Comparison of ENCODE assay signal across 8 mouse cellular contexts in genomic region chr17:49428239-49428688, GRCm38 (mm10). TPM values are rescaled to one million over a fixed set of nuclear protein-coding genes. Genes with fewer than 3 reads are reported as not detected.
DNase-seq lines count a peak whose midpoint lies in the region; ATAC-seq and TF ChIP-seq lines count a peak whose summit lies in the region.

Mocs1 (plus strand) TSS chr17:49428362.

- peak within 1 kb of the TSS; percentile 91 for H3K9ac ChIP-seq in heart, embryonic 15.5 days
- peak within 1 kb of the TSS; percentile 99 for H3K9ac ChIP-seq in liver, embryonic 14.5 days (replicated peaks)
- peak within 1 kb of the TSS; percentile 89 for H3K9ac ChIP-seq in neural tube, embryonic 11.5 days (ENCODE audit: low read length)
- H3K9ac ChIP-seq in stomach, postnatal 0 days (ENCODE audit: low read length) = peak within 1 kb of the TSS; percentile 88

- H3K9me3 ChIP-seq in forebrain, embryonic 10.5 days = no peaks in the 10 kb centered on the region
- H3K9me3 ChIP-seq in heart, embryonic 15.5 days (replicated peaks) = no peaks in the 10 kb centered on the region
- H3K9me3 ChIP-seq in liver, embryonic 14.5 days (ENCODE audit: control insufficient read depth, low read length) = no peaks in the 10 kb centered on the region
- H3K9me3 ChIP-seq in neural tube, embryonic 11.5 days (ENCODE audit: control insufficient read depth, low read length) = no peaks in the 10 kb centered on the region
- no peaks in the 10 kb centered on the region for H3K9me3 ChIP-seq in stomach, postnatal 0 days (ENCODE audit: control insufficient read depth, low read length)

- peak within 1 kb of the TSS; percentile 86 for H3K4me2 ChIP-seq in heart, embryonic 15.5 days
- peak within 1 kb of the TSS; percentile 83 for H3K4me2 ChIP-seq in liver, embryonic 14.5 days (ENCODE audit: low read depth)
- H3K4me2 ChIP-seq in neural tube, embryonic 11.5 days (ENCODE audit: low read depth) = peak within 1 kb of the TSS; percentile 89
- peak within 1 kb of the TSS; percentile 83 for H3K4me2 ChIP-seq in stomach, postnatal 0 days (replicated peaks; ENCODE audit: low read depth)

- under 1% methylated on average over 28 of the region's 28 CpGs for WGBS in forebrain, embryonic 10.5 days
- WGBS in heart, embryonic 15.5 days = 0% methylated on average over 28 of the region's 28 CpGs
- under 1% methylated on average over 28 of the region's 28 CpGs for WGBS in liver, embryonic 14.5 days (ENCODE audit: insufficient replicate concordance)
- under 1% methylated on average over 28 of the region's 28 CpGs for WGBS in neural tube, embryonic 11.5 days
- under 1% methylated on average over 28 of the region's 28 CpGs for WGBS in stomach, postnatal 0 days

- DNase-seq in c-Kit-negative CD71-positive TER-119-positive erythroid progenitor cells, embryonic 14.5 days (ENCODE audit: low read depth, low spot score) = peak; percentile 84
- peak; percentile 89 for DNase-seq in forebrain, embryonic 10.5 days (ENCODE audit: extremely low spot score, low spot score)
- DNase-seq in kidney, postnatal 25 days = peak; percentile 97
- DNase-seq in liver, embryonic 14.5 days (ENCODE audit: low read depth in 3 of 3, low spot score in 3 of 3) = peak; percentile 88 to 89 (median 89)
- peak; percentile 93 for DNase-seq in neural tube, embryonic 11.5 days (ENCODE audit: low spot score)
- peak; percentile 95 for DNase-seq in stomach, postnatal 0 days (ENCODE audit: low spot score)

- H3K4me1 ChIP-seq in forebrain, embryonic 10.5 days = peaks cover 29% of the 10 kb centered on the region
- H3K4me1 ChIP-seq in heart, embryonic 15.5 days (replicated peaks) = peaks cover 33% of the 10 kb centered on the region
- peaks cover 31 to 37% of the 10 kb centered on the region in 2 experiments for H3K4me1 ChIP-seq in liver, embryonic 14.5 days (replicated peaks; ENCODE audit: control insufficient read depth in 2 of 2, insufficient read depth in 2 of 2, low read length in 1 of 2)
- peaks cover 6% of the 10 kb centered on the region for H3K4me1 ChIP-seq in neural tube, embryonic 11.5 days (ENCODE audit: control insufficient read depth, insufficient read depth, low read length)
- peaks cover 9% of the 10 kb centered on the region; the same call in 1 of the 2 replicates for H3K4me1 ChIP-seq in stomach, postnatal 0 days (replicated peaks; ENCODE audit: control insufficient read depth, insufficient read depth)

- peak within 1 kb of the TSS; percentile 78 for H3K4me3 ChIP-seq in forebrain, embryonic 10.5 days
- H3K4me3 ChIP-seq in heart, embryonic 15.5 days = peak within 1 kb of the TSS; percentile 84
- H3K4me3 ChIP-seq in liver, embryonic 14.5 days (ENCODE audit: insufficient read depth in 1 of 2, low read depth in 2 of 2, low read length in 2 of 2) = peak within 1 kb of the TSS; percentile 95 to 99
- peak within 1 kb of the TSS; percentile 75 for H3K4me3 ChIP-seq in neural tube, embryonic 11.5 days (ENCODE audit: low read depth, low read length)
- H3K4me3 ChIP-seq in stomach, postnatal 0 days (ENCODE audit: low read depth, low read length) = peak within 1 kb of the TSS; percentile 75

- no peak for TF ChIP-seq EP300 in liver, embryonic 14.5 days (IDR thresholded peaks at IDR 0.05; ENCODE audit: low read depth)
- TF ChIP-seq EP300 in stomach, postnatal 0 days (optimal IDR thresholded peaks at IDR 0.05) = no peak

- peak within 1 kb of the TSS; percentile 91 for H3K27ac ChIP-seq in forebrain, embryonic 10.5 days
- peak within 1 kb of the TSS; percentile 78 for H3K27ac ChIP-seq in heart, embryonic 15.5 days
- peak within 1 kb of the TSS; percentile 92 for H3K27ac ChIP-seq in liver, embryonic 14.5 days
- no peak within 1 kb of the TSS for H3K27ac ChIP-seq in neural tube, embryonic 11.5 days (ENCODE audit: low read depth, low read length)
- H3K27ac ChIP-seq in stomach, postnatal 0 days (replicated peaks) = peak within 1 kb of the TSS; percentile 90

- H3K36me3 ChIP-seq in forebrain, embryonic 10.5 days (replicated peaks) = peaks cover 3% of the 10 kb centered on the region
- no peaks in the 10 kb centered on the region for H3K36me3 ChIP-seq in heart, embryonic 15.5 days
- H3K36me3 ChIP-seq in liver, embryonic 14.5 days (replicated peaks; ENCODE audit: control insufficient read depth, insufficient read depth, low read depth) = peaks cover 7% of the 10 kb centered on the region
- H3K36me3 ChIP-seq in neural tube, embryonic 11.5 days (ENCODE audit: control insufficient read depth, insufficient read depth, low read length) = no peaks in the 10 kb centered on the region
- peaks cover 2% of the 10 kb centered on the region; the same call in 1 of the 2 replicates for H3K36me3 ChIP-seq in stomach, postnatal 0 days (ENCODE audit: control insufficient read depth, insufficient read depth, low read length)

- H3K27me3 ChIP-seq in forebrain, embryonic 10.5 days (ENCODE audit: poor library complexity, severe bottlenecking) = no peaks in the 10 kb centered on the region
- no peaks in the 10 kb centered on the region for H3K27me3 ChIP-seq in heart, embryonic 15.5 days
- no peaks in the 10 kb centered on the region for H3K27me3 ChIP-seq in liver, embryonic 14.5 days (ENCODE audit: control insufficient read depth, insufficient read depth, low read length)
- H3K27me3 ChIP-seq in neural tube, embryonic 11.5 days (ENCODE audit: control insufficient read depth, insufficient read depth, low read length) = no peaks in the 10 kb centered on the region
- no peaks in the 10 kb centered on the region for H3K27me3 ChIP-seq in stomach, postnatal 0 days (ENCODE audit: control insufficient read depth, insufficient read depth, low read length)

- ATAC-seq in CD4-positive, CD25-positive, alpha-beta regulatory T cell, adult 4 months = peak; percentile 100
- ATAC-seq in heart, embryonic 15.5 days (replicated peaks; ENCODE audit: insufficient number of reproducible peaks, insufficient read depth, low FRiP score, low read depth) = peak; percentile 98
- peak; percentile 96 for ATAC-seq in liver, embryonic 14.5 days (ENCODE audit: insufficient read depth)
- peak; percentile 99 for ATAC-seq in neural tube, embryonic 11.5 days (ENCODE audit: insufficient read depth, low FRiP score, low TSS enrichment)
- ATAC-seq in stomach, postnatal 0 days (ENCODE audit: low FRiP score, low TSS enrichment) = peak; percentile 97

- TF ChIP-seq CTCF in liver, embryonic 14.5 days (IDR thresholded peaks at IDR 0.05; ENCODE audit: low read depth) = 0 out of 2 replicates have a peak, but pooled peaks have one; percentile 14
- TF ChIP-seq CTCF in stomach, postnatal 0 days (IDR thresholded peaks at IDR 0.05; ENCODE audit: low read depth) = no peak

RNA-seq across cellular contexts. Expression of gene Mocs1, which starts in this region (rescaled TPM):
- 10 to 100 TPM; 12.4 to 13.7 TPM for polyA plus RNA-seq in CD4-positive, CD25-positive, alpha-beta regulatory T cell, adult 4 months (2017; shearing (Covaris generic))
- polyA plus RNA-seq in forebrain, embryonic 10.5 days (2016; fragmentation: Nextera tagmentation; extraction: Ambion mirVana) = 5.8 and 5.9 TPM in 2 replicates
- polyA plus RNA-seq in heart, embryonic 15.5 days (2015; fragmentation: Nextera tagmentation; extraction: Ambion mirVana) = 4.3 and 5.5 TPM in 2 replicates
- 16.2 and 17.4 TPM in 2 replicates for polyA plus RNA-seq in liver, embryonic 14.5 days (2012; rRNA removed)
- polyA plus RNA-seq in liver, embryonic 14.5 days (2014; fragmentation: Nextera tagmentation; extraction: Ambion mirVana) = 8.0 and 10.3 TPM in 2 replicates
- polyA plus RNA-seq in neural tube, embryonic 11.5 days (2014; fragmentation: Nextera tagmentation; extraction: Ambion mirVana) = 7.1 and 7.3 TPM in 2 replicates
- polyA plus RNA-seq in stomach, postnatal 0 days (2015; fragmentation: Nextera tagmentation; extraction: Ambion mirVana) = 5.0 and 7.5 TPM in 2 replicates
